Mouse (Mus musculus) cerebellum, adult 18-20 months (tissue): Measurements from ENCODE around the gene Comt.

Experiments
- DNase-seq, 2 experiments: peaks; one replicate each; pipeline ENCODE4 v3.0.0; 2021

Comt gene

GRCm38 (mm10) chr16:18409776-18410175, 16.9 kb downstream of the Comt start:
- no peak for DNase-seq

DNA sequence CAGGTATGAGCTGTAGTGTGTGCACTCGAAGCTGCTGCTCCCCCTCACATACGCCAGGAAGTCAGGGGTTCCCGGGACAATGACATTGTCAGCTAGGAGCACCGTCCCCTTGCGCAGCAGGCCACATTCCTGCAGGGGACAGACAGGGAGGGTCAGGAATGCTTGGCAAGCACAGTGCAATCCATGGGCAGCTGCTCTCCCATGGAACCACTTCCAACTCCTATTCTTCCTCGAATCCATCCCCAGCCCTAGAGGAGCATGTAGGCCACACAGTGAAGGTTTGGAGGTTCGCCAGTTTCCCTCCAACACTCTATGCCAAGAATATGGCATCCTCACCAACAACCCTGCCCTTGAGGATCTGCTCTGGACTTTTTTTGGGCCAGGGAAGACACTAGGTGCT, 18.7 kb downstream of the Comt start:
- DNase-seq = peak in 1 of 2 experiments; percentile 49

- DNase-seq = peak in 1 of 2 experiments; percentile 58
Observed at GRCm38 (mm10) chr16:18406293-18406692, 20.4 kb downstream of the Comt start.

DNA sequence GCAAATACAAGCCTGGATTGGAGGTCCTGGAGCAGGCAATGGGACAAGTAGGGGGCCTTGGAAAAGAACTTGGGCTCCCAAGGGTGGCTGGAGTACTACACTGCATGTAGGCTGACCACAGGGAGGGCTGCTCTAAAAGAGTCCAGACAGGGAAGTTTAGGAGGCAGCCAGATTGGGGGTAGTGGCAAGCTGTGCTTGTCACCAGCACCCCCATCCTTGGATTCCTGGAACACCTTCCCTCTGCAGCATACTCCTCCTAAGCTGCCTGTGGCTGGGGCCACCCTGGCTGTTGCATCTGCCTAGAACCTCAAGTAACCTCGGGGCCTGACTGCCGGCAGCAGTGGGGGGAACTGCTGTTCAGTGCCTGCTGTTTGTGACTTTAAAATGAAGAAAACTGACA, 20.8 kb downstream of the Comt start:
- peak in 1 of 2 experiments; percentile 12 for DNase-seq

DNA sequence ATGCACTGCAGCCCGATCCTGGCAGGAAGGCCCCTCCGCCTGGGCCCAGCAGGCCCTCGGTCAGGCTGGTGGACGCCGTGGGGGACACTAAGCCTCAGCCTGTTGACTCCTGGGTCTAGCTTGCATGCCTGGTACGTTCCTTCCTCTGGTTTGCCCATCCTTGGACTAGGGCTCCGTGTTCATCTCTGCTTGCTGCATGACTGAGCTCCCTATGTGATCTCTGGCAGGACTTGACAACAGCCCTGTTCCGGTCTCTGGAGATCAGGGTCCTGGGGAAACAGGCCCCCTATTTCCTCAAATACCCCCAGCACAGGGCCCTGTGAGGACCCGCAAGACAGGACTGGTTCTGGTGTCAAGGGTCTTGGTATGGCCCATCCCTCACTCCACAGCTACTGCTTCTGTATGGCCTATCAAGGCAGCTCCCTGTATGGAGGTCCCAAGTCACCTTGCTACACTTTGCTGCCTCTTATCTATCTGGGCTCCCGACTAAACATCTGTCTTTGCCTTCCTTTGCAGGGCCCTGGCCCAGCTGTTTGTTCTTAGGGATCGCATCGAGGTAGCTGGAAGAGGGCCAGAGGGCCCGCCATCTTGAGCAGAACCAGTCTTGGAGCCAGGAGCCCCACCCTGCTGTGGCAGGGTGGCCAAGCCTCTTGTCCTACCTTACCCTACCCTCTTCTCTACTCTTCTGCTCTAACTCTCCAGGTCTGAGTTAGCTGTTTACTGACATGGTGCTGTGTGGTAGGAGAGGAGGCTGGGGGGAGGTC, 21.4 kb downstream of the Comt start:
- DNase-seq = peak in 1 of 2 experiments; percentile 3

- no peak for DNase-seq
Observed at GRCm38 (mm10) chr16:18403285-18403684, 23.4 kb downstream of the Comt start.

DNA sequence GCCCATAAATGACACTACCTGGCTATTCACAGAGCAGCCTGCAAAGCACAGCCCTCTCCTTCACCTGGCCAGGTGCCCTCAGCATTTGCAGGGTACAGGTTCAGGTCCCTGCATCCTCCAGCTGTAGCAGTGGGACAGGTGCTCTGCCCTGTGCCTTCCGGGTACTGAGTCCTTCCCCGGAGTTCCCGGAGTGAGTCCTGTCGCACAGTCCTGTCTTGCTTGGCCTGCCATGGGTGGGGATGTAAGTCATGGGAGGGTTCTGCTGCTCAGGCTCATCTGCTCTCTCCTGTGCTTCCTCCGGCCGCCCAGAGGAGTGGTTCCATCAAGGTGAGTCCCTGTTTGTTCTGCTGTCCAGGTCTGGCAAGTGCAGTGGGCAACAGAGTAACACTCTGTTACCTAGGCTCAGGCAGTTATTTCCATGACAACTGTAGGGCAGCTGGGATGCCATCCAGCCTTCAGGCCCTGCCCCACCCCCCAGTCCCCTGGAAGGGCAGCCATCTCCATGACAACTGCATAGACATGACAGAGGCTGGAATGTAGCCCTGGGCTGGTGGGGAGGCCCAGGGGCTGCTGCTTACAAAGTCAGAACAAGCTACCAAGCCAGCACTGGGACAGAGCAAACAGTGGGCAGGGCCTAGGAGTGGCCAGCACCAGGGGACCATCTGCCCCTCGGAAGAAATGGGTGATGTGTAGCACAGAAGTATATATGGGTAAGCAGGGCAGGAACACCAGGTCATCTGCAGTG, 26.0 kb downstream of the Comt start:
- no peak for DNase-seq

GRCm38 (mm10) chr16:18400028-18400427, 26.6 kb downstream of the Comt start:
- no peak for DNase-seq

DNA sequence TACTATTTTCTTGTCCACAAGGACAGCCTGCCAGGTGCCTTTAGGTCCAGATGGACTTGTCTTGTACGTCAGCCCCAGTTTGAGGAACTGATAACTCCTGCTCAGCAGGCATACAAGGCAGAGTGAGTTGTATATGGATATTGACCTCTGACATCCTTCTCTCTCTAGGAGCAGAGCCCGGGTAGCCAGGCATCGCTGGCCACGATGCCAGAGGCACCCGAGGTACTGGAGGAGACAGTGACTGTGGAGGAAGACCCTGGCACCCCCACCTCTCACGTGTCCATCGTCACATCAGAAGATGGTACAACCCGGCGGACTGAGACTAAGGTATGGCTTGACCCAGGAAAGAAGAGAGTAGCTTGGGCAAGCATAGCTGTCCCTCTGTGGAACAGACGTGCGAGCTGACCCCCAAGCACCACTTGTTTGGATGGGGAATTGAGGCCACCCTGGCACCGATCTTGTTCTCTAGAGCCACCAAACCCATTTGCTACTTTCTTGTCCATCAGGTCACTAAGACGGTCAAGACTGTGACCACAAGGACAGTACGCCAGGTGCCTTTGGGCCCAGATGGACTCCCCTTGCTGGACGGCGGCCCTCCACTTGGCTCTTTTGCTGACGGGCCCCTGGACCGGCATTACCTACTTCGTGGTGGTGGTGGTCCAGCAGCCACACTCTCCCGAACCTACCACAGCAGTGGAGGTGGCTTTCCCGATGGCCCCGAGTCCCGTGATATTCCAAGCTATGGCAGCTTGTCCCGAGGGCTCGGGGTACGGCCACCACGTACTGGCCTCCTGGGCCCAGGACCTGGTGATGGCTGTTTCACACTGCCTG, 29.6 kb downstream of the Comt start:
- no peak for DNase-seq

DNA sequence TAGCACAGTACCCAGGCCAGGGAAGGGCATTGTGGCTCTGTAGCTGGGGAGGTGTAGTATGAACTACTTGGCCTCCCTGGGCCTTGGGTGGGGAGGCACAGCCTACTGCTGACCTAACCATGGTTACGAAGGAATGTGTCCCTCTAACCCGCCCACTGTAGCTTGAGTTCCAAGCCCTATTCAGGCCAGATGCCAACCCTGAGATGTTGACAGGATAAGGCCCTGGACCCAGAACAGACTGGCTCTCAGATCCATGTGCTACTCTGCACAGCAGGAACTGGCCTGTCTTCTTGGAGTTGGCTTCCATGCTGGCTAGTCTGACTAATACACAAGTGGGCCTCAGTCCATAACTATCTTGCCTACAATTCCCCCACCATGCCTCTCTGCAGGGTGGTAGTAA, 30.5 kb downstream of the Comt start:
- DNase-seq = peak; percentile 81 to 87

DNA sequence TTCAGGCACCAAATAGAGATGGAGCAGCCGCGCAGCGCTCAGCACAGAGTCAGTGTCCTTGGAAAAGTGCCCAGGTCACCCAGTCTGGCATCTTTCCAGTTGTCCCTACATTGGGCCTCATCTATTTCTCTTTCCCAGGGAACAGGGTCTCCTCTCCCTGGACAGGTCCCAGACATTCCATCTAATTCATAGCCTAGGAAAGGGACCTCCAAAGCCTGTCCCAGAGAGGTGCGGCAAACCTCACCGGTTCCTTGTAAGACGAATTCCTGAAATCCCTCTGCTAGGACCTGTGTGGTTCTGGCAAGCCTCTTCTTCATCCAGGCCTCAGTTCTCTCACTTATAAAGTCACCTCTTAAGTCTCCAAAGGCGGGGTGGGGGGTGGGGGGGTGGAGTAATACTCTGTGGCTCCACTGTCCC, 31.0 kb downstream of the Comt start:
- peak; percentile 53 to 67 for DNase-seq

DNA sequence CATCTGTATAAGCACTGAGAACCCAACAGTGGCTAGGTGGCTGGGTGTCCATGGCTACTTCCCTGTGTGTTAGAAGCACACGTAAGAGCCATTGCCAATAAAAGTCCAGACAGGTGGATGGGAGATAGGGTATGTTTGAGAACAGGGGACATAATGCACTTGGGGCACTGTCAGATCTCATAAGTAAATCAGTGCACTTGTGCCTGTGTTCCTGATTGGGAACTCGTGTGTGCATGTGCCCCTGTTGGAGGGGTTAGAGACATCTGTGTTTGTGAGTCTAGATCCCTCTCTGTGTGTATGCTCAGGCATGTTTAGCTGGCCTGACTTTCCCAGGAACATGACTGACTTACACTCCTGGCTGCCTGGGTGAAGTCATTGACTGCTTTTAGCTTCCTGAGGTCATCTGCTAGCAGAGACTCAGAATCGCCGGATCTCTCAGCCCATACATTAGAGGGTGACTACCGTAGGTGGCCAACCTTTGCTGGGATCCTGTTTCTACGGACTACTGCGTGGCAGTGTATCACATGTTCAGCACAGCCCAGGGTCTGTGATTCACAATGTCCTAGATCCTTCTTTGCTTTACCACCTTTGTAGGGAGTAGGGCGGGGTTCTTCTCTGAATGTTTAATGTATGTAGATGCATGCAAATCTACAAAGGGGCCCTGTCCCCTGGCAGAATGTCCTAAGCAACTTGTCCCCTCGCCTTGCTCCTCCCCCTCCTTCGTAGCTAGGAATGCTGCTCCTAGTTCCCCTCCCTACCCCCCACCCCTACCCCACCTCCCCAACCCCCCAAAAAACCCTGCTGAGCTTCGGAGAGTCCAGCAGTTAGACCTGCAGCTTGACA, 31.7 kb downstream of the Comt start:
- DNase-seq = no peak

DNA sequence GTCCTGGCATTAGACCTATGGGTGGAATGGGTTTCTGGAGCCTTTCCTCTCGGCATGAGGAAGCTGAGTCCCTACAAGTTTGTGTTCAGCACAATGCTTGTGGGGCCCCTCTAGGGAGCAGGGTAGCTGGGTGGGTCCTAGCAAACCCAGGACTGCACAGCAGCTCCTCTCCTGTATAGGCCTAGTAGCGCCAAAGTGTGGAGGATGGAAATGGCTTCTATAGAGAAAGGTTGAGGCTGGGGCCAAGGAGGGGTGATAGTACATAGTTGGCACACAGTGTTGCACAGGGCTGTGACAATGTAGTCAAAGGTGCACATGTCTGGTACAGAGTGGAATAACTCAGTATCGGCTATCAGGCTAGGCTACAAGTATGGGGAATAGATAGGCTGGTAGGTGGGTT, 32.6 kb downstream of the Comt start:
- DNase-seq = no peak

DNA sequence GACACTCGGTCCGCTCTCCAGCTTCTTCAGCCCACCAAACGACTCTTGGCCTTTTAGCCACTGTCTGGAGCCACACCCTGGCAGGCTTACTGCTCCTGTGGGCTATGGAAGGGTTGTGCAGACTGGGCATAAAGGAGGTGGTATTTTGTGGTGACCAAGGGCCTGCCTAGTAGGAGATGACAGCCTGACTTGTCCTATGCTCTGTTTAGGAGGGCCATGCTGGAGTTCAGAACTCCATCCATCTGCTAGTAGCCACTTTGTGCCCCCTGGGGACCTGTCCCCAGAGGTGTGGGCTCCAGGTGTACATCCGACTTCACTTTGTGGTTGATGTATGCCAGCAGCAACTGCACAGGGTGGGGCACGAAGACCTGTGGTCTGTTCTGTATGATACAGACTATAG, 33.1 kb downstream of the Comt start:
- no peak for DNase-seq

DNA sequence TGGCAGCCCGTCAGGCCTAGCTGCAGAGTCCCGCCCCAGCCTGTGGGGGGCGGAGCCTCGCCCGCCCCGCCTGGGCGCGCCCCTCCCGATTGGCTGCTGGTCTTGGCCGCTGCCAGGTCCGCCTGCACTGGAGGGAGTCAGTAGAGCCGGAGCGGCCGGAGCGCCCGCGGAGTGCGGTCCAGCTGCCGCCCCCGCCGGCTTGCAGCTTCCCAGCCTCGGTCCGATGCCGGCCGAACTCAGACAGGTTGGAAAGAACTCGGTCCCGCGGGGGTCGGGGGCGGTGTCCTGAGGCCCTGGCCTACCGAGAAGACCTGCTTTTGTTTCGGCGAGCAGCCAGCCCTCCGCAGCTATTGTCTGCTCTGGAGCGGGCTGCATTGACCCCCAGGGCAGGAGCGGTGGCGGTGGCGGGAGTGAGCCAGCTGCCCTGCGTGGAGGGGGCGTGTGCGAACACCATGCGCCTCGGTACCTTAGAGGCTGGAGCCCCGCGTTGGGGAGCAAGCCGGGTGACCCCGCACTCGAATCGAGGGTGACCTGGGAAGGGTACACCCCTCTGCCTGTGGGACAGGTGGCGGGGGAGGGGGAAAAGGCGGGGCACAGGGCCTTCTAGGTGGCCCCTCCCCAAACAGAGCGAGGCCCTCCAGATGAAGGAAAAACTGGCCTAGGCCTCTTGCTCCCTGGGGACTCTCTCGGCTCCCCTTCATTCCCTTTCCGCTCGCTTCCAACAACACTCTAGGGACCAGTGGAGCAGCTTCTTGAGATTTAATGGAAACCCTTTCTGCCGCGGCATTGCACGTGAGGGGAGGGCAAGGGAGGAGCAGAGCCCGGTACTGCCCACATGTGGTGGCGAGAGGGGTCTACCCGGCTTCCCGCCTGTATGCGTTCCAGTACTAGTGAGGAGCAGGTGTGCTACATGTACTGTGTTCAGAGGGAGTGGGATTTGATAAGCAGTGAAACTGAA, 33.9 kb downstream of the Comt start:
- DNase-seq = peak; percentile 78 to 81

DNA sequence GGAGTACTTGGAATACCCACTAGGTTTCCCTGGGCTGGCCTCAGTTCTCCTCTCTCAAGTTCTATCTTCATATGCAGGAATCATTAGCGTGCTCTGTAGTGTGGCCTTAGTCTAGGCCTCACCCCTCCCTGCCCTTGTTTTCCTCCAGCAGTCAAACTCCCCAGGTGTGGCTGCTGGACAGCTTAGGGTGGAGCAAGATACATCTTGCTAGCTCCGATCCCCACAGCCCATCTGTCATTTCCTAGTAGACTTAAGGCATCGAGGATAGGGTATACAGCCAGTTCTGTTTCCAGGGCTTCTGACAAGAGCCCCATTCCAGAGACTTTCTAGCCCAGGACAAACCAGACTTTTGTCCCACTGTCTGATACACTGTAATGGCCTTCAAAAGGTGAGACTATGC, 34.9 kb downstream of the Comt start:
- DNase-seq = peak in 1 of 2 experiments; percentile 4

DNA sequence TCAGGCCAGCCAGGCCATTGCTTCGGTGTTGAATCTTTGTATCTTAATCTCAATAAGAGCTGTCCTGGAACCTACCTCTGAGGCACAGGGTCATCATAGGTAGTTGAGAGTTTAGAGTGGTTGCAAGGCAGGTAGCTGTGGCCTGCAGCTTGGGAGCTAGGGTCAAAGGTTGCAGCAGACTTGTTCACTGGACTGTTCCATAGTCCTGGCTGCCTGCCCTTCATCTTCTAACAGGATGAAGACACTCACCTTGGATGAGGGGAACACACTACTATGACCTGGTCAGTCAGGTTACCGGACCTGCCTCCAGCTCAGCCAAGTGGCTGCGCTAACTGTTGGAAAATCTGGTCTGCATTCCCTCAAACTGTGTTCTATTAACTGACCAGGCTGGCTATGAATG, 35.5 kb downstream of the Comt start:
- DNase-seq = peak; percentile 6 to 7

DNA sequence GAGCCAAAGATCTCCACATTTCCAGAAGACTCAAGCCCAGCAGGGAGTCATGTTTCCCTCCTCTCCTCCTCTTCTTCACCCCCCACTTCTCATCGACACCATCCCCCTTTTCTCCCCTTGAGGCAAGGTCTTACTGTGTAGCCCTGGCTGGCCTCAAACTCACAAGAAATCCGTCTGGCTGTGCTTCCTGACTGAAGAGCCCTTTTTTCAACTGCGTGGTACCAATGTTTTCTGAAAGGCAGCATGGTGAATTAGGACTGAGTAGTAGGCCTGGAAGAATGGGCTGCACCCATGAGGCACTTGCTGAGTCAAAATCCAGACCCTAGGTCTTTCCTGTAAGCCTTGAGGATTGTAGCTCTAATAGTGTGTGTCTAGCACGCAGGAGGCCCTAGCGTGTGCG, 36.3 kb downstream of the Comt start:
- DNase-seq = no peak

DNA sequence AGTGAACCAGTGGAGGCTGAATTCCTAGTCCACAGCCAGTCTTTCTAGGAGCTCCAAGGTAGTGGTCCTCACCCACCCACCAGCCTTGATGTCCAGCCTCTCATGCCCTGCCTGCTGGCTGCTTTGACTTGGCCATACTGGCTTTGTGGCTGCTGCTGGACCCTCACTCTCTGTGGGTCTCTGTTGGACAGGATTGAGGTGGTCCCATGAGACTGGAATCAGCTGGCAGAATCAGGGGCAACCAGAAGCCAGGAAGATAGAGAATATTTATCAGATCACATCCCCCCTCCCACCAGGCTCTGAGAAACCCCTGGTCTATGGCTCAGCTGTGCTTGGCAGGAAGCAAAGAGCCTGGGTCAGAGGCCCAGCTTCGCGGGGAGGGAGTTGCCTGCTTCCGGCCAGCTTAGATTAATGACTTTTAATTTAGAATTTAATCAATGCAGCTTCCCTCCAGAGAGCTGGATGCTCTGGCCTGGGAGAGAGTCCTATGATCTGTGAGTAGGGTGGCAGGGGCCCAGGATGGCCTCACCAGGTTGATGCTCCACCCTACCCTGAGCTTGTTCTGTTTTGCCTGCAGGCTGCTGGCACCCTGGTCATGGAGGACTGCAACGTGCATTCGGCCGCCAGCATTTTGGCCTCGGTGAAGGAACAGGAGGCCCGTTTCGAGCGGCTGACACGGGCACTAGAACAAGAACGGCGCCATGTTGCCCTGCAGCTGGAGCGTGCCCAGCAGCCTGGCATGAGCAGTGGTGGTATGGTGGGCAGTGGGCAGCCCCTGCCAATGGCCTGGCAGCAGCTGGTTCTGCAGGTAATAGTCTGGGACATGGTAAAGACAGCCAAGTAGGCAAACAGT, 37.8 kb downstream of the Comt start:
- no peak for DNase-seq
